Mouse (Mus musculus): ENCODE results near the gene Rnpep. TPM values are rescaled to one million over a fixed set of nuclear protein-coding genes. Genes with fewer than 3 reads are reported as not detected.

The Rnpep gene
- total RNA-seq, 2 experiments from 2014 or later, result 40.0 to 56.1 TPM

Other genes with a start within 250 kb of the Rnpep start
- gene Lgr6, start 178.8 kb downstream of the Rnpep start, total RNA-seq (2021), result 10 to 100 TPM; 20.5 to 28.4 TPM
- 1 to 10 TPM; 1.8 to 2.5 TPM for gene Ptpn7, start 151.4 kb downstream of the Rnpep start, total RNA-seq (2021)
- 10 to 100 TPM; 49.2 to 57.7 TPM for gene Arl8a, start 137.3 kb downstream of the Rnpep start, total RNA-seq (2021)
- 1 to 10 TPM; 1.3 to 2.8 TPM for gene Gpr37l1, start 116.4 kb downstream of the Rnpep start, total RNA-seq (2021)
- under 1 TPM; 0.21 to 0.39 TPM for gene Elf3, start 25.5 kb downstream of the Rnpep start, total RNA-seq (2021)
- 100 to 1,000 TPM; 277 to 292 TPM for gene Timm17a, start 29.7 kb upstream of the Rnpep start, total RNA-seq (2021)
- 1 to 10 TPM; 1.7 to 3.8 TPM for gene Lmod1, start 40.7 kb upstream of the Rnpep start, total RNA-seq (2021)
- 10 to 100 TPM; 13.9 to 31.8 TPM for gene Shisa4, start 91.2 kb upstream of the Rnpep start, total RNA-seq (2021)
- gene Ipo9, start 146.4 kb upstream of the Rnpep start, total RNA-seq (2021), result 100 to 1,000 TPM in 1 of 2 experiments, 10 to 100 TPM in 1; 80.6 to 113 TPM

Measured in adrenal gland, postnatal 10 days (tissue).